Mouse (Mus musculus) G1E (cell line): ENCODE data around the gene Flt1. TPM values are rescaled to one million over a fixed set of nuclear protein-coding genes. Genes with fewer than 3 reads are reported as not detected.
"Not testable (repeated sequence)": the region's sequence is repeated elsewhere in the genome, so short reads cannot be mapped to it uniquely, and the experiment has no call there.

Source experiments
- ATAC-seq: 2 replicates; pipeline ENCODE4 v1.8.0; 2016; ENCODE audit warnings: mild to moderate bottlenecking; ENCODE audit not compliant: insufficient number of reproducible peaks, poor library complexity, low FRiP score, severe bottlenecking; ENCODE audit errors: extremely low read depth
- DNase-seq: peaks from one replicate; pipeline ENCODE4 v3.0.0; 2012; ENCODE audit warnings: low spot score
- H3K27me3 ChIP-seq: 2 replicates; pipeline ENCODE4 v1.6.1; 2012; ENCODE audit warnings: mild to moderate bottlenecking, low read length, inconsistent platforms; ENCODE audit not compliant: insufficient read depth
- H3K36me3 ChIP-seq: replicated peaks from 2 replicates; pipeline ENCODE3; 2012; ENCODE audit warnings: mild to moderate bottlenecking, inconsistent platforms
- H3K4me1 ChIP-seq: 2 replicates; pipeline ENCODE4 v1.6.1; 2012; ENCODE audit warnings: low read depth, low read length, inconsistent platforms, mixed read lengths; ENCODE audit not compliant: insufficient read depth
- H3K4me3 ChIP-seq: 2 replicates; pipeline ENCODE4 v1.5.1; 2012; ENCODE audit warnings: low read depth, mild to moderate bottlenecking, inconsistent platforms, low read length, moderate library complexity, mixed read lengths
- H3K9me3 ChIP-seq: replicated peaks from 2 replicates; pipeline ENCODE4 v1.6.1; 2012; ENCODE audit warnings: inconsistent platforms
- CTCF ChIP-seq: IDR thresholded peaks from 2 replicates; pipeline ENCODE4 v1.5.1; 2012; ENCODE audit warnings: low read depth, low read length, inconsistent platforms, mixed read lengths
- GATA1 ChIP-seq: IDR thresholded peaks from 2 replicates; pipeline ENCODE4 v1.6.1; 2012; ENCODE audit warnings: borderline replicate concordance, low read length, inconsistent platforms, mixed read lengths
- GATA2 ChIP-seq: IDR thresholded peaks from 2 replicates; pipeline ENCODE4 v1.6.1; 2012; ENCODE audit warnings: low read depth, low read length, inconsistent platforms, borderline replicate concordance
- POLR2AphosphoS5 ChIP-seq: IDR thresholded peaks from 2 replicates; pipeline ENCODE4 v1.6.1; 2012; ENCODE audit warnings: low read depth, low read length, inconsistent platforms; ENCODE audit not compliant: insufficient replicate concordance
- TAL1 ChIP-seq: conservative IDR thresholded peaks from 2 replicates; pipeline ENCODE4 v1.6.1; 2012; ENCODE audit warnings: low read depth, low read length, inconsistent platforms, mixed read lengths
- polyA plus RNA-seq: library from polyadenylated mRNA; stranded (reverse); fragments of >175 nt; gene quantifications from 2 replicates; pipeline ENCODE4 v1.2.3, GENCODE M21; 2012
- total RNA-seq, 2 experiments: library from RNA; stranded (forward) in 1 of 2; stranded (reverse) in 1 of 2; fragments of 200-1000 nt in 1 of 2; fragments of >200 nt in 1 of 2; fragmentation: Nextera tagmentation in 1 of 2; gene quantifications; 2 replicates each; pipeline ENCODE4 v1.2.3; 2014 to 2017

Flt1 gene
- total and polyA plus RNA-seq, 3 experiments = 0.04 to 0.33 (median 0.15) TPM

GRCm38 (mm10) chr5:147618243-147618642 is 107.6 kb downstream of the Flt1 start:
- no peaks in the 10 kb centered on the region for H3K4me1 ChIP-seq
- H3K4me3 ChIP-seq = no peak overlapping the region
- TF ChIP-seq TAL1 = no peak
- ATAC-seq = no peak
- H3K27me3 ChIP-seq = peaks cover 4% of the 10 kb centered on the region; the same call in 1 of the 2 replicates
- no peaks in the 10 kb centered on the region for H3K36me3 ChIP-seq
- no peak for DNase-seq
- H3K9me3 ChIP-seq = no peaks in the 10 kb centered on the region

DNA sequence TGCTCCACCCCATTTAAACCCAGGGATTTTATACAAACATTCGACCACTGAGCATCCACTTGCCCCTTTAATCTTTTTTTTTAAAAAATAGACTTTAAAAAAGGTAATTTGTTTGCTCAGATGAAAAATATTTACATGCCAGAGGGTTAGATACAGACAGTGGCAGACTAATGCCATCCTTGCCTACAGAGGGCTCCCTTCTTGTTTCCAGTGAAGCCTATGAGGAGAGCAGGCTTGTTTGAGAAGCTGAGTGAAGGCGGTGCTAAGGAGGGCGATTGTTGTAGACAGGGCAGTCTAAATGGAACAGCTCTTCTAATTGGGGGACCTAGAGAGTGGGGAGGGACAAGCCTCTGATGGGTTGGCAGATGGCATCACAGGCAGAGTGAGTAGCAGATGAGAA is 109.4 kb downstream of the Flt1 start:
- H3K27me3 ChIP-seq = peaks cover 7% of the 10 kb centered on the region; the same call in 1 of the 2 replicates
- no peaks in the 10 kb centered on the region for H3K36me3 ChIP-seq
- no peak for DNase-seq
- no peaks in the 10 kb centered on the region for H3K9me3 ChIP-seq
- no peak overlapping the region for H3K4me3 ChIP-seq
- no peak for ATAC-seq
- TF ChIP-seq CTCF = no peak
- TF ChIP-seq TAL1 = no peak
- TF ChIP-seq POLR2AphosphoS5 = no peak
- no peak for TF ChIP-seq GATA1
- TF ChIP-seq GATA2 = no peak
- no peaks in the 10 kb centered on the region for H3K4me1 ChIP-seq

- TF ChIP-seq TAL1 (no peak), POLR2AphosphoS5 (no peak), GATA2 (no peak), CTCF (no peak), GATA1 (no peak)
- H3K27me3 ChIP-seq = peaks cover 2% of the 10 kb centered on the region; the same call in 1 of the 2 replicates
- no peaks in the 10 kb centered on the region for H3K36me3 ChIP-seq
- DNase-seq = no peak
- no peak for ATAC-seq
- H3K4me3 ChIP-seq = no peak overlapping the region
- H3K4me1 ChIP-seq = no peaks in the 10 kb centered on the region
- no peaks in the 10 kb centered on the region for H3K9me3 ChIP-seq
Measured at GRCm38 (mm10) chr5:147614659-147615058, 111.2 kb downstream of the Flt1 start.

GRCm38 (mm10) chr5:147611348-147611747 is 114.5 kb downstream of the Flt1 start:
- not testable (repeated sequence) for DNase-seq, H3K9me3 ChIP-seq, H3K36me3 ChIP-seq, H3K4me1 ChIP-seq, H3K4me3 ChIP-seq, H3K27me3 ChIP-seq
- peak; percentile 83 for ATAC-seq

DNA sequence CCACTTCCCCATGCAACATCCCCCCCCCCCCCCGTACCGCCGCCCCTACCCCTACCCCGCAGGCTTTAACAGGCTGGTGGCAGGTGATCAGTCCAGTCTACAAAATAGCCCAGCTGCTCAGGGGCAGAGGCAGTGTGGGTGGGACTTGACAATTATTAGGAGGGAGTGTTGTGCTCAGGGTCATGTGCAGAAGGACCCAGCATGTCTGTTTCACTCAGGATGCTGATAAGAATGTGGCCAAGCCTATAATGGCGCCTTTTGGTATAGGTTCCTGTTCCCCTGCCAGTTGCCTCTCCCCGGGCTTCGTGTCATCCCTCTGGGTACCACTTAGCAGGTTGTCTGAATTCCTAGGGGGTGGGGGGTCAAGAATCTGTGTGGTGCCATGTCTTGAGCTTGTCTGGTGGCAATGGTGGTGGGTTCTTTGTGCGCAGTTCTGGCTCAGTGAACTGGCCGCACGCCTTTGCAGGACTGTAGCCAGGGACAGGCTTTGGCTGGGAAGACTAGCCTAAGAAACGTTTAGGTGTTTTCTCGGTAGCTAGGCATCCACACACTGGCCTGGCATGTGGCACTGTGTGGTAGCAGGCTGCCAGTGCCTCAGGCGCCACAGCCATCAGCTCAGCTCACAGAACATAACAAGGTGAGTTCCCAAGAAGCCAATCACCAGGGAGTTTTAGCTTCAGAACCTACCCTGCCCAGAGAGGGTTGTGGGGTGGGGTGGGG is 118.4 kb downstream of the Flt1 start:
- Histone ChIP-seq H3K27me3 (peaks cover 5% of the 10 kb centered on the region), H3K4me3 (no peak overlapping the region), H3K9me3 (no peaks in the 10 kb centered on the region), H3K4me1 (peaks cover 3% of the 10 kb centered on the region; the same call in 1 of the 2 replicates), H3K36me3 (no peaks in the 10 kb centered on the region)
- TF ChIP-seq TAL1 = no peak
- TF ChIP-seq GATA1 = no peak
- TF ChIP-seq CTCF = no peak
- no peak for TF ChIP-seq GATA2
- no peak for TF ChIP-seq POLR2AphosphoS5
- no peak for DNase-seq
- ATAC-seq = no peak

GRCm38 (mm10) chr5:147606751-147607150 is 119.1 kb downstream of the Flt1 start:
- Histone ChIP-seq H3K4me3 (no peak overlapping the region), H3K4me1 (peaks cover 3% of the 10 kb centered on the region; the same call in 1 of the 2 replicates), H3K27me3 (peaks cover 8% of the 10 kb centered on the region), H3K9me3 (no peaks in the 10 kb centered on the region), H3K36me3 (no peaks in the 10 kb centered on the region)
- ATAC-seq (no peak), DNase-seq (no peak)
- no peak for TF ChIP-seq GATA1
- no peak for TF ChIP-seq TAL1
- no peak for TF ChIP-seq GATA2
- no peak for TF ChIP-seq CTCF
- TF ChIP-seq POLR2AphosphoS5 = no peak
